Mouse (Mus musculus): ENCODE results near the gene Smarce1. TPM values are rescaled to one million over a fixed set of nuclear protein-coding genes. Genes with fewer than 3 reads are reported as not detected.
"Not testable (repeated sequence)": the region's sequence is repeated elsewhere in the genome, so short reads cannot be mapped to it uniquely, and the experiment has no call there.

The Smarce1 gene
- total and polyA plus RNA-seq, 3 experiments = 149 to 464 (median 246) TPM

GRCm38 (mm10) chr11:99247916-99248315 is 17.1 kb upstream of the Smarce1 start:
- in situ Hi-C loops (cut with MboI; ENCODE audit: low pct_ligation_motif_present, low pct_unique_long_range_greater_than_20kb, low sequenced_read_pairs) (loop anchor here (5.0 to 10.0 kb wide), 2 partner anchors 76 to 93 kb away; partner anchors contain the start of gene Ccr7), dilution Hi-C loops (cut with MboI; ENCODE audit: extremely low pct_ligation_motif_present, extremely low pct_unique_long_range_greater_than_20kb, low sequenced_read_pairs) (no loop called here)
- no peak for DNase-seq (ENCODE audit: extremely low read depth)

DNA sequence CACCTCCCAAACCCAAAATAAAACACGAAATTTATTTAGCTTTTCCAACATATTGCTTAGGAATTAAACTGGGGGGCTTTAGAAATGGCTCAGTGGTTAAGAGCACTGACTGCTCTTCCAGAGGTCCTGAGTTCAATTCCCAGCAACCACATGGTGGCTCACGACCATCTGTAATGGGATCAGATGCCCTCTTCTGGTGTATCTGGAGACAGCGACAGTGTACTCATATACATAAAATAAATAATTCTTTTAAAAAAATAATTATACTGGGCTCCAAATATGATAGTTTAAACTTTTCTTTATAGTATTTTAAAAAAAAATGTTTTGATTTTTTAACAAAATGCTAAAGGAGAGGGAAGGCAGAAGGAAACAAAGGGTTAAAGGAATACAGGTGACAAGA is 13.7 kb upstream of the Smarce1 start:
- TF ChIP-seq JUND (conservative IDR thresholded peaks at IDR 0.05; ENCODE audit: low read depth, low read length) = 0 out of 2 replicates have a peak, but pooled peaks have one; percentile 4
- peak; percentile 6 for TF ChIP-seq RAD21 (IDR thresholded peaks at IDR 0.05; ENCODE audit: low read depth, low read length)
- peak; percentile 43 for TF ChIP-seq SMC3 (IDR thresholded peaks at IDR 0.05; ENCODE audit: low read depth, low read length)
- peak; percentile 55 for TF ChIP-seq MYC (IDR thresholded peaks at IDR 0.05; ENCODE audit: low read depth, low read length)
- peak; percentile 16 to 60; a peak in 2 of 4 replicates for TF ChIP-seq CTCF (conservative IDR thresholded peaks at IDR 0.05 in 1 of 2, IDR thresholded peaks at IDR 0.05 in 1 of 2; ENCODE audit: low read depth in 2 of 2, low read length in 2 of 2)
- 0 out of 2 replicates have a peak overlapping the region, but pooled peaks have one; percentile 11 for H3K9ac ChIP-seq (ENCODE audit: insufficient read depth, low read depth)
- dilution Hi-C loops (cut with MboI; ENCODE audit: extremely low pct_ligation_motif_present, extremely low pct_unique_long_range_greater_than_20kb, low sequenced_read_pairs) = not testable (repeated sequence)

More at GRCm38 (mm10) chr11:99247916-99248315, 17.1 kb upstream of the Smarce1 start:
- peaks cover 23 to 40% of the 10 kb centered on the region in 2 experiments for H3K4me1 ChIP-seq (ENCODE audit: control insufficient read depth in 1 of 2, insufficient read depth in 2 of 2)
- no peak overlapping the region for H3K27ac ChIP-seq (ENCODE audit: insufficient read depth, low read depth)
- no peaks in the 10 kb centered on the region for H3K79me2 ChIP-seq (replicated peaks; ENCODE audit: control insufficient read depth, extremely low read depth, insufficient read depth, poor library complexity, severe bottlenecking)
- TF ChIP-seq CHD1 (IDR thresholded peaks at IDR 0.05; ENCODE audit: low read depth, low read length) (no peak), JUND (conservative IDR thresholded peaks at IDR 0.05; ENCODE audit: low read depth, low read length) (no peak), RAD21 (IDR thresholded peaks at IDR 0.05; ENCODE audit: low read depth, low read length) (no peak), TCF12 (IDR thresholded peaks at IDR 0.05; ENCODE audit: low read depth, low read length) (no peak), POLR2A (IDR thresholded peaks at IDR 0.05; ENCODE audit: low read depth, low read length) (no peak), POLR2AphosphoS2 (IDR thresholded peaks at IDR 0.05; ENCODE audit: low read depth, low read length) (no peak), CHD2 (IDR thresholded peaks at IDR 0.05; ENCODE audit: low read length) (no peak), MYC (IDR thresholded peaks at IDR 0.05; ENCODE audit: low read depth, low read length) (no peak), SMC3 (IDR thresholded peaks at IDR 0.05; ENCODE audit: low read depth, low read length) (no peak), HCFC1 (IDR thresholded peaks at IDR 0.05; ENCODE audit: low read depth, low read length) (no peak), EP300 (IDR thresholded peaks at IDR 0.05; ENCODE audit: low read length) (no peak), JUN (IDR thresholded peaks at IDR 0.05; ENCODE audit: insufficient read depth, low read depth, low read length) (no peak), NELFE (IDR thresholded peaks at IDR 0.05; ENCODE audit: low read depth, low read length) (no peak), KAT2A (IDR thresholded peaks at IDR 0.05; ENCODE audit: insufficient replicate concordance, low read length) (no peak), ZNF384 (IDR thresholded peaks at IDR 0.05; ENCODE audit: low read depth, low read length) (no peak), MXI1 (IDR thresholded peaks at IDR 0.05; ENCODE audit: low read depth, low read length) (no peak), ZMIZ1 (IDR thresholded peaks at IDR 0.05; ENCODE audit: low read depth, low read length) (no peak)
- H3K4me3 ChIP-seq (replicated peaks in 1 of 3; ENCODE audit: low read depth in 2 of 3, low read length in 2 of 3, poor library complexity in 1 of 3) = no peak overlapping the region
- H3K27me3 ChIP-seq (replicated peaks) = no peaks in the 10 kb centered on the region
- no peaks in the 10 kb centered on the region for H3K9me3 ChIP-seq (replicated peaks; ENCODE audit: low read length)
- no peak overlapping the region for H3K9ac ChIP-seq (ENCODE audit: insufficient read depth, low read depth)
- H3K36me3 ChIP-seq (replicated peaks in 1 of 2; ENCODE audit: control insufficient read depth in 1 of 2, insufficient read depth in 1 of 2, low read length in 1 of 2) = no peaks in the 10 kb centered on the region
- H3K4me2 ChIP-seq (ENCODE audit: insufficient read depth, low read depth, poor library complexity, severe bottlenecking) = no peak overlapping the region

More for the DNA sequence above, 13.7 kb upstream of the Smarce1 start:
- not testable (repeated sequence) for H3K79me2 ChIP-seq (replicated peaks; ENCODE audit: control insufficient read depth, extremely low read depth, insufficient read depth, poor library complexity, severe bottlenecking); H3K27ac ChIP-seq (ENCODE audit: insufficient read depth, low read depth); H3K9me3 ChIP-seq (replicated peaks; ENCODE audit: low read length); H3K27me3 ChIP-seq (replicated peaks)
- H3K36me3 ChIP-seq (replicated peaks in 1 of 2; ENCODE audit: control insufficient read depth in 1 of 2, insufficient read depth in 1 of 2, low read length in 1 of 2) = peaks cover 4 to 14% of the 10 kb centered on the region in 2 experiments
- in situ Hi-C loops (cut with MboI; ENCODE audit: low pct_ligation_motif_present, low pct_unique_long_range_greater_than_20kb, low sequenced_read_pairs) = loop anchor here (5.0 to 10.0 kb wide), 2 partner anchors 47 to 90 kb away; partner anchors contain the start of gene Ccr7
- peak; percentile 17 for DNase-seq (ENCODE audit: extremely low read depth)
- H3K4me3 ChIP-seq (replicated peaks in 1 of 3; ENCODE audit: low read depth in 2 of 3, low read length in 2 of 3, poor library complexity in 1 of 3) = peak overlapping the region in 1 of 3 experiments; percentile 65
- peaks cover 17 to 33% of the 10 kb centered on the region in 2 experiments for H3K4me1 ChIP-seq (ENCODE audit: control insufficient read depth in 1 of 2, insufficient read depth in 2 of 2)
- peak overlapping the region; percentile 65; the same call in 1 of the 2 replicates for H3K4me2 ChIP-seq (ENCODE audit: insufficient read depth, low read depth, poor library complexity, severe bottlenecking)

Data from CH12.LX (cell line).